Mouse (Mus musculus) C2C12 (cell line): Measurements from ENCODE around the gene Sept7.

ENCODE experiments used
- CEBPB ChIP-seq: IDR thresholded peaks from one replicate; pipeline ENCODE4 v1.6.1; 2011; ENCODE audit warnings: low read depth, mild to moderate bottlenecking, control low read depth, moderate library complexity
- CTCF ChIP-seq: IDR thresholded peaks from one replicate; pipeline ENCODE4 v1.5.1; 2011; ENCODE audit not compliant: control insufficient read depth, insufficient read depth, insufficient read length
- FOSL1 ChIP-seq: IDR thresholded peaks from one replicate; pipeline ENCODE4 v1.8.0; 2011; ENCODE audit warnings: mild to moderate bottlenecking, low read length; ENCODE audit not compliant: poor library complexity, insufficient read depth, severe bottlenecking
- MAX ChIP-seq: IDR thresholded peaks from one replicate; pipeline ENCODE4 v1.6.1; 2011; ENCODE audit warnings: mild to moderate bottlenecking, control low read depth
- MYOD1 ChIP-seq: IDR thresholded peaks from one replicate; pipeline ENCODE4 v1.6.1; 2011; ENCODE audit warnings: low read depth; ENCODE audit not compliant: control insufficient read depth, insufficient read length
- MYOG ChIP-seq: IDR thresholded peaks from one replicate; pipeline ENCODE4 v1.6.1; 2011; ENCODE audit not compliant: control insufficient read depth, insufficient read length; ENCODE audit errors: extremely low read depth
- USF1 ChIP-seq: IDR thresholded peaks from one replicate; pipeline ENCODE4 v1.6.1; 2011; ENCODE audit warnings: low read depth, mild to moderate bottlenecking, control low read depth, moderate library complexity

GRCm38 (mm10) chr9:25219882-25220281 lies 32.4 kb upstream of the Sept7 start:
- TF ChIP-seq CTCF (no peak), MYOG (no peak), MAX (no peak), USF1 (no peak), CEBPB (no peak), FOSL1 (no peak), MYOD1 (no peak)
